Mouse (Mus musculus): ENCODE data around the gene Gm49342. TPM values are rescaled to one million over a fixed set of nuclear protein-coding genes. Genes with fewer than 3 reads are reported as not detected.
"Not testable (repeated sequence)": the region's sequence is repeated elsewhere in the genome, so short reads cannot be mapped to it uniquely, and the experiment has no call there.

The Gm49342 gene
- total RNA-seq (2021) = 1 to 10 TPM; 2.9 to 7.8 TPM
- long read RNA-seq, experiment 1, partial matches to known transcripts = 0 of 1 reads
- long read RNA-seq, experiment 1, other reads (novel, unspliced or antisense) = 1 of 1 reads
- long read RNA-seq, experiment 2 = 0 reads

- DNase-seq = peak; percentile 95
- TF ChIP-seq CTCF (IDR thresholded peaks at IDR 0.05) = no peak
- Histone ChIP-seq H3K4me3 (peak within 1 kb of the TSS; percentile 77), H3K27ac (peak within 1 kb of the TSS; percentile 89)
- intact Hi-C loops (cut with DNase I) = loop anchor here (2.0 kb wide), 1 partner anchor 119 kb away; no protein-coding TSS in a partner anchor
These were observed at the start of gene Gm49342 for GRCm38 (mm10) chr14:50943932-50944667. TSS of gene Gm49342 (plus strand) at chr14:50944517.

DNA sequence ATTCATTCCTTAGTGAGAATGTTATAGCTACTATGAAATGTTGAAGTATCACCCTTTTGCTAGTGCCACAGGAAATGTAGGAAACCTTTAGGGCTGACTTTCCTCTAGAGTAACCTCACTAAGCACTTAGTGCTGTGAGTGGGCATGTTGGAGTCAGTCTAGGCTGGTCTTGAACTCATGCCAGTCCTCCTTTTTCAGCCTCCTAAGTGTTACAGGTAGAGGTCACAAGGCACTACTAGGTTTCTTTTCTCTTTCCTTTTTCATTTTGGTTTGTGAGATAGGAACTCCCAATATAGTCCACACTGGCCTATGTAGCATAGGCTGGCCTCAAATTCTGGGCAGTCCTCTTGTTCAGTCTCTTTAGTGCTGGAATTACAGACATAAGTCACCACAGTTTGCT, 48.9 kb upstream of the Gm49342 start:
- peak overlapping the region; percentile 98 for H3K27ac ChIP-seq
- no peak for DNase-seq
- TF ChIP-seq CTCF (IDR thresholded peaks at IDR 0.05) = no peak
- intact Hi-C loops (cut with DNase I) = loop anchor here (10.0 kb wide), 1 partner anchor 169 kb away; no protein-coding TSS in a partner anchor
- peak overlapping the region; percentile 85 for H3K4me3 ChIP-seq

- no peak for TF ChIP-seq CTCF (IDR thresholded peaks at IDR 0.05)
- peak overlapping the region; percentile 85 for H3K4me3 ChIP-seq
- intact Hi-C loops (cut with DNase I) = loop anchor here (2.0 to 10.0 kb wide), 2 partner anchors 29 to 169 kb away; partner anchors contain the start of genes Apex1 and Osgep
- peak; percentile 84 for DNase-seq
- H3K27ac ChIP-seq = peak overlapping the region; percentile 98
These were observed 48.2 kb upstream of the Gm49342 start for GRCm38 (mm10) chr14:50895985-50896746.

GRCm38 (mm10) chr14:50896747-50897373, 47.5 kb upstream of the Gm49342 start:
- intact Hi-C loops (cut with DNase I) = loop anchor here (2.0 to 10.0 kb wide), 2 partner anchors 28 to 168 kb away; partner anchors contain the start of genes Apex1 and Osgep
- Histone ChIP-seq H3K4me3 (peak overlapping the region; percentile 85), H3K27ac (peak overlapping the region; percentile 98)
- peak; percentile 26 for DNase-seq
- no peak for TF ChIP-seq CTCF (IDR thresholded peaks at IDR 0.05)

DNA sequence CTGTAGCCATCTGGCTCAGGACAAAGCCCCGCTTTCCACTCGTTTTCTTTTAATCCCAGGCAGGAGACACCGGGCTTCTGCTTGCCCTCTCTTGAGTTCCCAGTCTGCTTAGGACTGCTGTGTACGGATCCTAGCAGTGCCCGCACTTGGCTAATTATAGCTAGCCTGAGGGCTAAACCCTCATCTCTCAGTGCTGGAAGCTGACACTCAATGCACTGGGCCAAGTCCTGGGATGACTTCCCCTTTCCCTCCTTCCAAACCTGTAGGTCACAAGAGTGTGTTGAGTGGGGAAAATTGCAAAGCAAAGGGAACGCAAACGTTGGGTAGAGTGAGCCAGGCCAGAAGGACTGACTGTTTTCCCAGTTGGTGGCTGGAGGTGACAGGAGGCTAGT, 46.9 kb upstream of the Gm49342 start, which contains the start of gene Klhl33:
TSS of gene Klhl33 (minus strand) at position 134 of the 392 bp plus-strand sequence.
- peak; percentile 78 for DNase-seq
- peak within 1 kb of the TSS; percentile 85 for H3K4me3 ChIP-seq
- intact Hi-C loops (cut with DNase I) = loop anchor here (2.0 to 10.0 kb wide), 2 partner anchors 27 to 167 kb away; partner anchors contain the start of genes Apex1 and Osgep
- TF ChIP-seq CTCF (IDR thresholded peaks at IDR 0.05) = no peak
- H3K27ac ChIP-seq = peak within 1 kb of the TSS; percentile 98

DNA sequence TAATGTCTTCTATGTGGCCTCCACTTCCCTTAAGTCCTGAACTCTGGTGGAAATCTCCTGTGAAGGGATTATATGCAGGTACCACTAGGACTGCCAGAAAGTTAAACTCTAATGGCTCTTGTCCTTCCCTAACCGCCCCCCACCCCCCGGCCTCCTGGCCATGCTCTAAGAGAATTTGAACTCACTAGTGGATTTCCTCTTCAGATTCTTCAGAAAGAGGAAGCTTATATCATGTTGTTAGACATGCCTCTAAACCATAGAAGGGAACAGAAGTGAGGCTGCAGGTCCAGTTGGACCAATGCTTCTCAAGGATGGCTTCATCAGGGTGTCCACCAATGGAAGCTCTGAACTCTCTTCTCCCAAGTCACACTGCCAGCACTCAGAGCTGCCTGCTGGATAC, 46.3 kb upstream of the Gm49342 start:
- H3K27ac ChIP-seq = peak overlapping the region; percentile 98
- DNase-seq, H3K4me3 ChIP-seq: not testable (repeated sequence)
- intact Hi-C loops (cut with DNase I) = loop anchor here (2.0 to 10.0 kb wide), 2 partner anchors 27 to 167 kb away; partner anchors contain the start of genes Apex1 and Osgep

DNA sequence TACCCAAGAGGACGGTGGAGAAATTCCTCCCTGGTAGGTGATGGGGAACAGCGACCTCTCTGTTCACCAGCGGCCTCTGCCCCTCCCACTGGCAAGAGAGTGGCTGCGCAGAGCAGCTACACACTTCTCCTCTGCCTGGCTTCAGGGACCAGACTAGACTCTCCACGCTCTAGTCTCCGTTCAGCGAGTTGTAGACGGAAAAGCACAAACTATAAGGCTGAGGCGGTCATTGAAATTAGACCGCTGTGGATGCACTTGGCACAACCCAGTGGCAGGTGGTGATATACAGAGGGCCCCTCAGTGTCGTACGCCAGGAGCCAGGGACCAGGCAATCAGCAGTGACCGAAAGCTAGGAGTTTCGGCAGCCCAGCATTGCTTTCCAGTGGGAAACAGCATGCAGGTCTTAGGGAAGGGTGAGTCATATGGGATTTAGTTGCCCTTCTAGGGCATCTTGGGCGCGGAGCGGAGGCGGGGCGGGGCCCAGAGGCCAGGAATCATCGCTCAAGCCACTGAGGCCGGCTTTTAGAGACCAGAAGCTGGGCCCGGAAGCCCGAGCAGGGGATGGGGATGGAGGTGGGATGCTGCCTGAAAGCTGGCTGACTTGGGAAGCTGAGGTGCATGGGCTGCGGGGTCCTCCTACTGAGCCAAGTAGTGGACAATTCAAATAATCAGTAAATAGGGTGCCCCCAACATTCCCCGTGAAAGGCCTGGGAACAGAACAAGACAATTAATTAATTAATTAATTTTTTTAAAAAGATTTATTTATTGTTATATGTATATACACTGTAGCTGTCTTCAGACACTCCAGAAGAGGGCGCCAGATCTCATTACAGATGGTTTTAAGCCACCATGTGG, 40.1 kb upstream of the Gm49342 start:
- peak; percentile 46 for TF ChIP-seq CTCF (IDR thresholded peaks at IDR 0.05)
- H3K4me3 ChIP-seq = peak overlapping the region; percentile 63
- DNase-seq = peak; percentile 63
- intact Hi-C loops (cut with DNase I) = no loop called here
- H3K27ac ChIP-seq = peak overlapping the region; percentile 71

DNA sequence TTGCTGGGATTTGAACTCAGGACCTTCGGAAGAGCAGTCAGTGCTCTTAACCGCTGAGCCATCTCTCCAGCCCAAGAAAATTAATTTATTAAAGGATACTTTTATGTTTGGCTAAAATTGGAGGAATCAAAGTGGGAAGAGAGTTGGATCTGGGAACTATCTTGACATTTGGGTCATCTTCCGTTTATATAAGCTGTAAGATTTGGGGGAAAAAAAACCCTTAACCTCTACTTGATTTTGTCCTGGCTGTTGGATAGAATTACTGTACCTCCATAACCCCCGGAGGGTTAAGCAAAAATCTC, 39.5 kb upstream of the Gm49342 start:
- Histone ChIP-seq H3K4me3 (no peak overlapping the region), H3K27ac (no peak overlapping the region)
- intact Hi-C loops (cut with DNase I) = no loop called here
- TF ChIP-seq CTCF (IDR thresholded peaks at IDR 0.05) = no peak; the same call in 1 of the 2 replicates
- DNase-seq = no peak

GRCm38 (mm10) chr14:50905327-50905726, 39.0 kb upstream of the Gm49342 start:
- intact Hi-C loops (cut with DNase I); H3K4me3 ChIP-seq; DNase-seq: not testable (repeated sequence)

GRCm38 (mm10) chr14:50908126-50908525, 36.2 kb upstream of the Gm49342 start:
- DNase-seq = no peak
- Histone ChIP-seq H3K4me3 (no peak overlapping the region), H3K27ac (no peak overlapping the region)
- intact Hi-C loops (cut with DNase I) = no loop called here
- no peak for TF ChIP-seq CTCF (IDR thresholded peaks at IDR 0.05)

More at GRCm38 (mm10) chr14:50905327-50905726, 39.0 kb upstream of the Gm49342 start:
- not testable (repeated sequence) for H3K27ac ChIP-seq

DNA sequence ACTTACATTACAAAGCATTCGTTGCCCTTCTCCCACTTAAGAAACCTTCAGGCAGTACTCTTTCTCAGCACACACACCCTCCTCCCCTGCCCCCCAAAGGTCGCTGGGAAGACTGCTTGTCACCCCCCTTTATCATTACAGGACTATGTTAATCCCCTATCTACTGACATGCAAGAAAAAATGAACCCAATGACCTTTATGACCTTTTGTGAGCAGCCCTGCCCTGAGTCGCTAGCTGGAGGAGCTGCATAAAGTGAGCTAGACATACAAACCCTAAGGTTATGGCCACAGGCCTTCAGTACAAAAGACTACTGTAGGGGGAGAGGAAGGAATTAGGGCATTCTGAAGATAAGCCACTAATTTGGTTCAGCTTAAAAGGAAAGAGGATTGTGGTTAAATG, 33.0 kb upstream of the Gm49342 start:
- TF ChIP-seq CTCF (IDR thresholded peaks at IDR 0.05) = no peak
- DNase-seq = no peak
- intact Hi-C loops (cut with DNase I) = no loop called here
- Histone ChIP-seq H3K27ac (no peak overlapping the region), H3K4me3 (no peak overlapping the region)

DNA sequence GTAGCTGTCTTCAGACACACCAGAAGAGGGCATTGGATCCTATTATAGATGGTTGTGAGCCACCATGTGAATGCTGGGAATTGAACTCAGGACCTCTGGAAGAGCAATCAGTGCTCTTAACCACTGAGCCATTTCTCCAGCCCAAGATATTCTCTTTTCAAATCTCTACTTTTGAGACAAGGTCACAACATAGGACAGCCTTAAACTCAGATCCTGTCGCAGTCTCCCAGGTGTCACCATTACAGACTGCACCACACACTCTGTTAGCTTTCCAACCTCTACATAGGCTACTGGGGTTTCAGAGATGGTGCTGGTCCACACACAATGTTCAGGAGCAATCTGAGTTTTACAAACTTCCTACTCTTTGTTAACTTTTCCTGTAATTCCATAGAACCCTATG, 20.9 kb upstream of the Gm49342 start:
- intact Hi-C loops (cut with DNase I); DNase-seq: not testable (repeated sequence)
- Histone ChIP-seq H3K4me3 (peak overlapping the region; percentile 84), H3K27ac (peak overlapping the region; percentile 94)
